Mouse (Mus musculus): ENCODE data around the gene Hsp90aa1. TPM values are rescaled to one million over a fixed set of nuclear protein-coding genes. Genes with fewer than 3 reads are reported as not detected.
"Not testable (repeated sequence)": the region's sequence is repeated elsewhere in the genome, so short reads cannot be mapped to it uniquely, and the experiment has no call there.

Gene Hsp90aa1
- 635 and 675 TPM in 2 replicates for polyA plus RNA-seq (2014; fragmentation: Nextera tagmentation; extraction: Ambion mirVana)

DNA sequence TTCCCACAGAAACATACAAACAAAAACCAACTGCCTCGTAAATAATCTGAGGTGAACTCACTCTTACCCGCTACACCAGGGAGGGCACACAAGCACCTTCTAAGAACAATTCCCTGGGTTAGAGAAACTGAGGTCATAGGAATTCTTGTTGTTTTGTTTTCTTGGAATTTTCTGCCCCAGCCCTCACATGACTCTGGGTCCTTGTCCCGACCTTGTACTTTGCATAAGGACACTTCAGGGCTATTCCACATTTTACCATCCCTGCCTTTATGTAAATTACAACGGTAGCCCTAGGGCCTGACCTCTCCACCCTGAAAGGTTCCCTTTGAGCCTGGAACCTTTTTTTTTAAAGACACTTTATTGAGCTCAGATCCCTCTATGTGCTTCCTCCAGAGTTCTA is at the start of gene Hsp90aa1:
Hsp90aa1 (minus strand) TSS at position 173 of the 400 bp plus-strand sequence.
- H3K4me3 ChIP-seq (ENCODE audit: control insufficient read depth in 1 of 2, insufficient read depth in 1 of 2, low read depth in 1 of 2, low read length in 2 of 2) = peak within 1 kb of the TSS in 1 of 2 experiments; percentile 12; a peak in 1 of 4 replicates
- ATAC-seq (ENCODE audit: insufficient number of reproducible peaks, insufficient read depth, low FRiP score, low read depth) = no peak
- H3K9me3 ChIP-seq (ENCODE audit: control insufficient read depth, low read length) = no peaks in the 10 kb centered on the region

DNA sequence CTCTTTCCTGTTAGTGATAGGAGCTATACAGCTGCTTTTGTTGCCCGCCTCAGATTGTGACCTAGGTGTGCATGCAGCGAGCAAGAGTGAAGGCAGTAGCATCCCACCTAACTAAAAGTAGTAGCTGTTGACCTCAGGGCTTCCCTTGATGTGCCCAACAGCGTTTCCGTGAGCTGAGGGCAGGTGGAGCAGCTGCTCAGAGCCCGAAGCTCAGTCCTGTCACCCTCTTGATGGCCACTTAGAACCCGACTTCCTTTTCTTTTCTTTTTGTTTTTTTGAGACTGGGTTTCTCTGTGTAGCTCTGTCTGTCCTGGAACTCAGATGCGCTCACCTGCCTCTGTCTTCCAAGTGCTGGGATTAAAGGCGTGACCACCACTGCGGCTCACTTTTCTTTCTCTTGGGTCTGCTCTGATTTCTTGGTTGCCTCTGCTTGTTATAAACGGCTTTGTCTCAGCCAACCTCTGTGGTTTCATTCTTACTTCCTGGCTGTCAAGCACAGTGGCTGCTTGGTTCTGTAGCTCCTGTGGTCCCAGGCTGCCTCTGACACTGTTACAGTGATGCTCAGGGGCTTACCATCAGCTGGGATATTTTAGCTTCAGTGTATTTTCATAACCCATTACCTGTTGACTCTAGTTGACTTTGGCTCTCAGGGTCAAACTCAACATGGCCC is 48.4 kb upstream of the Hsp90aa1 start:
- Histone ChIP-seq H3K9me3 (ENCODE audit: control insufficient read depth, low read length) (0 out of 2 replicates have a peak, but pooled peaks cover 7% of the 10 kb centered on the region), H3K27ac (replicated peaks in 1 of 2; ENCODE audit: control insufficient read depth in 1 of 2, insufficient read depth in 1 of 2, low read depth in 2 of 2, low read length in 2 of 2) (no peak overlapping the region), H3K4me3 (ENCODE audit: control insufficient read depth in 1 of 2, insufficient read depth in 1 of 2, low read depth in 1 of 2, low read length in 2 of 2) (no peak overlapping the region), H3K4me2 (ENCODE audit: low read length) (no peak overlapping the region), H3K27me3 (ENCODE audit: control insufficient read depth, insufficient read depth, low read length) (no peaks in the 10 kb centered on the region), H3K9ac (ENCODE audit: low read length) (no peak overlapping the region), H3K36me3 (ENCODE audit: control insufficient read depth, insufficient read depth, low read length) (peaks cover 13% of the 10 kb centered on the region; the same call in 1 of the 2 replicates), H3K4me1 (ENCODE audit: control insufficient read depth in 2 of 2, insufficient read depth in 2 of 2, low read length in 2 of 2) (peaks cover 0 to 4% of the 10 kb centered on the region in 2 experiments; a peak in 2 of 4 replicates)
- ATAC-seq (ENCODE audit: insufficient number of reproducible peaks, insufficient read depth, low FRiP score, low read depth) = no peak
- 76% methylated on average over 10 of the region's 10 CpGs for WGBS

More for the DNA sequence above, at the start of gene Hsp90aa1:
- Histone ChIP-seq H3K36me3 (ENCODE audit: control insufficient read depth, insufficient read depth, low read length) (no peaks in the 10 kb centered on the region), H3K4me2 (ENCODE audit: low read length) (peak within 1 kb of the TSS; percentile 48), H3K27me3 (ENCODE audit: control insufficient read depth, insufficient read depth, low read length) (no peaks in the 10 kb centered on the region), H3K9ac (ENCODE audit: low read length) (peak within 1 kb of the TSS; percentile 58; the same call in 1 of the 2 replicates), H3K27ac (replicated peaks in 1 of 2; ENCODE audit: control insufficient read depth in 1 of 2, insufficient read depth in 1 of 2, low read depth in 2 of 2, low read length in 2 of 2) (peak within 1 kb of the TSS; percentile 37 to 57; a peak in 2 of 4 replicates), H3K4me1 (ENCODE audit: control insufficient read depth in 2 of 2, insufficient read depth in 2 of 2, low read length in 2 of 2) (peaks cover 20 to 35% of the 10 kb centered on the region in 2 experiments)
- 52% methylated on average over 4 of the region's 4 CpGs for WGBS

DNA sequence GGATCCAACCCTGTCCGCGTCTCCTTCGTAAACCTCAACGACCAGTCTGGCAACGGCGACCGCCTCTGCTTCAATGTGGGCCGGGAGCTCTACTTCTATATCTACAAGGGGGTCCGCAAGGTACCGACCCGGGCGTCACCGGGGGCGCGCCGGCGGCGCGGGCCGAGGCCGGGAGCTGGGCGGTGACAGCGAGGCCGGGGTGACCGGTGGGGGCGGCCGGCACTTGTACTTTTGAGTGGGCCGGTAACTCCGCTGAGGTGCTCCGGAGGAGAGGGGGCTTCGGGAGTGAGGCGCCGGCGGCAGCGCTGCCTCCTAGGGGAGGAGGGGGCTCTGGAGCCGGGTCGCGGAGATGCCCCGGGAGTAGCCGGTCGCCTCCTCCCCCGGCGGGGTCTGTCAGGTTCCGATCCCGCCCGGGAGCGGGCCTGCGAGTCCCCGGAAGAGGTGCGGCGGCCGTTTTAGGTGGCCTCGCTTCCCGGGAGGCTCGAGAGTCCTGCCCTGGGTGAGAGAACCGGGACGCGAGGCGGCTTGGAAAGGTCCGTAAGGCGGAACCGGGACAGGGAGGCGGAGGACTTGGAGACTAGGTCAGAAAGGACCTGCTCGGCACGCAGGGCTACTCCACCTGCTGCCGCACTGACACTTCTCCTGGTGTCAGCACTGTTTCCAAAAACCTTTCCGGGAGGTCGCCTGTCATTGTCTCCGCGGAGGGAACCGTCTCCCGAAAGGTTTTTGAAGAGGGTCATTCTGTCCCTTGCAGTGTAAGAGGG is 35.8 kb upstream of the Hsp90aa1 start:
- H3K27ac ChIP-seq (replicated peaks in 1 of 2; ENCODE audit: control insufficient read depth in 1 of 2, insufficient read depth in 1 of 2, low read depth in 2 of 2, low read length in 2 of 2) = peak overlapping the region; percentile 80 to 86
- peak; percentile 45 for ATAC-seq (ENCODE audit: insufficient number of reproducible peaks, insufficient read depth, low FRiP score, low read depth)
- peak overlapping the region; percentile 88 to 99 for H3K4me3 ChIP-seq (ENCODE audit: control insufficient read depth in 1 of 2, insufficient read depth in 1 of 2, low read depth in 1 of 2, low read length in 2 of 2)
- peak overlapping the region; percentile 98 for H3K9ac ChIP-seq (ENCODE audit: low read length)
- H3K4me1 ChIP-seq (ENCODE audit: control insufficient read depth in 2 of 2, insufficient read depth in 2 of 2, low read length in 2 of 2) = peaks cover 3 to 13% of the 10 kb centered on the region in 2 experiments; a peak in 3 of 4 replicates
- H3K4me2 ChIP-seq (ENCODE audit: low read length) = peak overlapping the region; percentile 88
- no peaks in the 10 kb centered on the region for H3K27me3 ChIP-seq (ENCODE audit: control insufficient read depth, insufficient read depth, low read length)
- H3K9me3 ChIP-seq (ENCODE audit: control insufficient read depth, low read length) = no peaks in the 10 kb centered on the region
- H3K36me3 ChIP-seq (ENCODE audit: control insufficient read depth, insufficient read depth, low read length) = peaks cover 7% of the 10 kb centered on the region; the same call in 1 of the 2 replicates
- under 1% methylated on average over 65 of the region's 72 CpGs for WGBS

DNA sequence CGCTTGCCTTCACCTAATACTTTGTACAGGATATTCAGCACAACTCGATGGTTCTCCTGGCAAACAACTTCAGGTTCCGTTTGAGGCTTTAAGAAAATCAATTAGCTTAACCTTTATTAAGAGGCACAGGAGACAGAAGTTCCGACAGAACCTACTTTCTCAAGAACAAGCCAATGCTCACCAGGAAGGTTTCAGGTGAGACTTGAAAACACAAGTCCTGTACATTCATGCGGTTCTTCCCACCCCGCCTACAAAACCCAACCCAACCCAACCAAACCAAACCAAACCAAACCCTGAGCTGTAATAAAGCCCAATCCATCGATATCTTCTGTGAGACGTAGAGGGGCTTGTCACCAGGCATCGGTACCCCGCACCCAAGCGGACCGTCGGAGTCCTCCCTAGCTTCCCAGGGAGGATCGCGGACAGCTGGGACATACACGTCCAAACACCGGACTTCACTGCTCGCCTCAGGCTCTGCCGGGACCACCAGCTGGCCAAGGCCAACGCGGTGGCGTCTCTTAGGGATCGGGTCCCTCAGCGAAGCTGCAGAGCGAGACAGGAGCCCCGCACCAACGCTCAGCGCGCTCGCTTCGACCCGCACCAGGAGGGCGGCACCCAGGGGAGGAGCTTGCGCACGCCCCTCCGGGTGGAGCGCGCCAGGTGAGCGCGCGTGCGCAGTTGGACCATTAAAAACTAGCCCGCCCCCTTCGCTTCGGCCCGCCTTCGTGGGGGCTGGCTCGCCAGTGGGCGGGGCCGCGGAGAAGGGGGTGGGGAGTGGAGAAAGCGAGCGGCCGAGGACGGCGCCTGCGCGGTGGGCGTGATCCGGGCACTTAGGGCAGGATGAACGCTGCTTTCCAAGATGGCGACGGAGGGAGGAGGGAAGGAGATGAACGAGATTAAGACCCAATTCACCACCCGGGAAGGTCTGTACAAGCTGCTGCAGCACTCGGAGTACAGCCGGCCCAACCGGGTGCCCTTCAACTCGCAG is 34.9 kb upstream of the Hsp90aa1 start, which contains the start of gene Wdr20:
Wdr20 (plus strand) TSS at position 775 of the 988 bp plus-strand sequence.
- H3K27me3 ChIP-seq (ENCODE audit: control insufficient read depth, insufficient read depth, low read length) = no peaks in the 10 kb centered on the region
- H3K9me3 ChIP-seq (ENCODE audit: control insufficient read depth, low read length) = no peaks in the 10 kb centered on the region
- peaks cover 3 to 13% of the 10 kb centered on the region in 2 experiments; a peak in 3 of 4 replicates for H3K4me1 ChIP-seq (ENCODE audit: control insufficient read depth in 2 of 2, insufficient read depth in 2 of 2, low read length in 2 of 2)
- peaks cover 3% of the 10 kb centered on the region; the same call in 1 of the 2 replicates for H3K36me3 ChIP-seq (ENCODE audit: control insufficient read depth, insufficient read depth, low read length)
- peak; percentile 98 for ATAC-seq (ENCODE audit: insufficient number of reproducible peaks, insufficient read depth, low FRiP score, low read depth)
- peak within 1 kb of the TSS; percentile 88 to 99 for H3K4me3 ChIP-seq (ENCODE audit: control insufficient read depth in 1 of 2, insufficient read depth in 1 of 2, low read depth in 1 of 2, low read length in 2 of 2)
- H3K4me2 ChIP-seq (ENCODE audit: low read length) = peak within 1 kb of the TSS; percentile 94
- H3K9ac ChIP-seq (ENCODE audit: low read length) = peak within 1 kb of the TSS; percentile 98
- under 1% methylated on average over 69 of the region's 69 CpGs for WGBS
- H3K27ac ChIP-seq (replicated peaks in 1 of 2; ENCODE audit: control insufficient read depth in 1 of 2, insufficient read depth in 1 of 2, low read depth in 2 of 2, low read length in 2 of 2) = peak within 1 kb of the TSS; percentile 80 to 86

DNA sequence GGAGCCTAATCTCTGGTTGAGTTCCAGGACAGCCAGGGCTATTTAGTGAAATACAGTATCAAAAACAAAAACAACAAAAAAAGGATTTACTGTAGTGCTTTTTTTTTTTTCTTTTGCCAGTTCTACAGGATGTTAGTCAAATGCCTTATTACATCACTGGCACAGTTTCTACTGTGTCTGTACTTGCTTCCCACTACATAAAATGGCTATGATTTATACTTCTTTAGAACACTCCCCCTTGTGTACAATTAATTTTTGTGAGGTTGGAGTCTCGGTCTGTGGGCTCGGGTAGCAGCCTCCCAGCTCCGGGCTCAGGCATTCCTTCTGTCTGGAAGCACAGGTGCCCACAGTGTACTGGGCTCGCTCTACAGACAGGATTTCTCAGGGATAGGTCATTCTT is 34.1 kb upstream of the Hsp90aa1 start:
- H3K4me2 ChIP-seq (ENCODE audit: low read length) = peak overlapping the region; percentile 94
- no peaks in the 10 kb centered on the region for H3K36me3 ChIP-seq (ENCODE audit: control insufficient read depth, insufficient read depth, low read length)
- H3K4me3 ChIP-seq (ENCODE audit: control insufficient read depth in 1 of 2, insufficient read depth in 1 of 2, low read depth in 1 of 2, low read length in 2 of 2) = peak overlapping the region in 1 of 2 experiments; percentile 99; a peak in 1 of 4 replicates
- H3K27ac ChIP-seq (replicated peaks in 1 of 2; ENCODE audit: control insufficient read depth in 1 of 2, insufficient read depth in 1 of 2, low read depth in 2 of 2, low read length in 2 of 2) = no peak overlapping the region
- WGBS = 11% methylated on average over 4 of the region's 4 CpGs
- H3K27me3 ChIP-seq (ENCODE audit: control insufficient read depth, insufficient read depth, low read length) = no peaks in the 10 kb centered on the region
- no peak for ATAC-seq (ENCODE audit: insufficient number of reproducible peaks, insufficient read depth, low FRiP score, low read depth)
- no peaks in the 10 kb centered on the region for H3K9me3 ChIP-seq (ENCODE audit: control insufficient read depth, low read length)
- H3K9ac ChIP-seq (ENCODE audit: low read length) = 0 out of 2 replicates have a peak overlapping the region, but pooled peaks have one; percentile 79
- peaks cover 3 to 13% of the 10 kb centered on the region in 2 experiments; a peak in 3 of 4 replicates for H3K4me1 ChIP-seq (ENCODE audit: control insufficient read depth in 2 of 2, insufficient read depth in 2 of 2, low read length in 2 of 2)

DNA sequence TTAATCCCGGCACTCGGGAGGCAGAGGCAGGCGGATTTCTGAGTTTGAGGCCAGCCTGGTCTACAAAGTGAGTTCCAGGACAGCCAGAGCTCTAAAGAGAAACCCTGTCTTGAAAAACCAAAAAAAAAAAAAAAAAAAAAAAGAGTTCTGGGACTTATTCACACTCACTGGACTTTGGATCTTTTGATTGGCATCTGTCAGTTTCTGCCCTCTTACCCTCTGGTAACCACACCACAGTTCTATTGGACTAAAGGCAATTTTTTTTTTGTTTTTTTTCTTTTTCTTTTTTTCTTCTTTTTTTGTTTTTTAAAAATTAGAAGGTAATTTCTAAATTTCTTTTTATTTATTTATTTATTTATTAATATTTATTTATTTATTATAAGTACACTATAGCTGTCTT is 30.7 kb upstream of the Hsp90aa1 start:
- H3K27ac ChIP-seq (replicated peaks in 1 of 2; ENCODE audit: control insufficient read depth in 1 of 2, insufficient read depth in 1 of 2, low read depth in 2 of 2, low read length in 2 of 2); H3K9me3 ChIP-seq (ENCODE audit: control insufficient read depth, low read length): not testable (repeated sequence)
- WGBS = 94% methylated on average over 3 of the region's 3 CpGs

More for the DNA sequence above, 30.7 kb upstream of the Hsp90aa1 start:
- H3K9ac ChIP-seq (ENCODE audit: low read length); H3K4me3 ChIP-seq (ENCODE audit: control insufficient read depth in 1 of 2, insufficient read depth in 1 of 2, low read depth in 1 of 2, low read length in 2 of 2); H3K27me3 ChIP-seq (ENCODE audit: control insufficient read depth, insufficient read depth, low read length); H3K36me3 ChIP-seq (ENCODE audit: control insufficient read depth, insufficient read depth, low read length); H3K4me2 ChIP-seq (ENCODE audit: low read length); H3K4me1 ChIP-seq (ENCODE audit: control insufficient read depth in 2 of 2, insufficient read depth in 2 of 2, low read length in 2 of 2); ATAC-seq (ENCODE audit: insufficient number of reproducible peaks, insufficient read depth, low FRiP score, low read depth): not testable (repeated sequence)
